Mouse (Mus musculus): Measurements from ENCODE around the gene Rita1.

DNA sequence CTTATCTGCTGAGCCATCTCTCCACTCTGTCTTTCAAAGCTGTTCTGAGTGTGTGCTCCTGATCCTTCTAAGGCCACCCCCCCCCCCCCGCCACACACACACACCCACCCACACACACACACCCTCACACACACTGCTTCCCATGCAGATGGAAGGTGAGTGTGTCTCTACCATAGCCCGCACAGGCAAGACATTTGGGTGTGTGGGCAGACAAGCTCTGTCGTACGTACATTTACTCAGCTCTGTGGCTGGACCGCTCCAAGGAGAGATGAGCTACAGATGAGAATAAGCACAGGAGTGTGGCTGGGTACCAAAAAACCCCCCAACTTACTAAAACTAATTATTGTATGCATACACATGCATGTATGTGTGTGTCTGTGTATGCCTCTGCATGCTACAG lies 61.7 kb downstream of the Rita1 start:
- TF ChIP-seq POLR2A (IDR thresholded peaks at IDR 0.05; ENCODE audit: extremely low read depth, insufficient read depth, low read length) (no peak), CTCF (IDR thresholded peaks at IDR 0.05; ENCODE audit: extremely low read depth, insufficient read depth, low read length) (no peak)
